Comparison of ENCODE assay signal across 15 mouse cellular contexts in genomic region chr1:175255224-175255623, GRCm38 (mm10).
"Had no signal": no experiment of that assay in that cellular context is flagged by ENCODE, and none has a peak within 500 bp of the region (broad histone marks: within the 10 kb centered on the region; RNA-seq: fewer than 3 reads in every experiment).

No protein-coding gene starts in this region.

- H3K27me3 ChIP-seq: kidney, embryonic 15.5 days; limb, embryonic 13.5 days had no signal

- H3K27ac ChIP-seq: kidney, embryonic 15.5 days; limb, embryonic 13.5 days; liver, embryonic 14.5 days; midbrain, embryonic 10.5 days had no signal

- DNase-seq: kidney, adult 2 months; kidney, postnatal 14 days; layer of hippocampus, adult 9-11 months; layer of hippocampus, postnatal 36 days; lung, adult 18-20 months; lung, postnatal 4 days; right cerebral cortex, adult 18-20 months; thymus, adult 2 months; thymus, postnatal 25 days had no signal

- H3K9ac ChIP-seq: kidney, embryonic 15.5 days; limb, embryonic 13.5 days; liver, embryonic 14.5 days had no signal

- H3K4me2 ChIP-seq: kidney, embryonic 15.5 days; limb, embryonic 13.5 days had no signal

- ATAC-seq: intestine, embryonic 16.5 days; lung, postnatal 0 days had no signal

- H3K9me3 ChIP-seq: kidney, embryonic 15.5 days; limb, embryonic 13.5 days; midbrain, embryonic 10.5 days had no signal

- H3K36me3 ChIP-seq: kidney, embryonic 15.5 days; limb, embryonic 13.5 days; midbrain, embryonic 10.5 days had no signal

- H3K4me3 ChIP-seq: kidney, embryonic 15.5 days; limb, embryonic 13.5 days; midbrain, embryonic 10.5 days had no signal

- H3K4me1 ChIP-seq: kidney, embryonic 15.5 days; limb, embryonic 13.5 days; midbrain, embryonic 10.5 days had no signal
